Mouse (Mus musculus) embryonic facial prominence, embryonic 11.5 days (tissue): ENCODE measurements around the gene Sppl2c. TPM values are rescaled to one million over a fixed set of nuclear protein-coding genes. Genes with fewer than 3 reads are reported as not detected.
"Not testable (repeated sequence)": the region's sequence is repeated elsewhere in the genome, so short reads cannot be mapped to it uniquely, and the experiment has no call there.

Source experiments
- ATAC-seq: fragments of 200-750 bp; cut with Nextera tagmentation; replicated peaks from 2 replicates; pipeline ENCODE4 v1.8.0; 2017; ENCODE audit warnings: low read depth; ENCODE audit not compliant: insufficient number of reproducible peaks, low FRiP score, low TSS enrichment
- DNase-seq: peaks from one replicate; pipeline ENCODE4 v3.0.0-alpha.2; 2015; ENCODE audit warnings: low spot score
- H3K27ac ChIP-seq: fragments of 300-500 bp; sonication (generic); replicated peaks from 2 replicates; pipeline ENCODE4 v1.5.1; 2014; ENCODE audit warnings: mild to moderate bottlenecking, low read depth, low read length, control low read depth
- H3K27me3 ChIP-seq: fragments of 300-500 bp; sonication (generic); 2 replicates; pipeline ENCODE4 v1.6.1; 2014; ENCODE audit warnings: mild to moderate bottlenecking, low read length, moderate library complexity, mixed read lengths; ENCODE audit not compliant: control insufficient read depth, insufficient read depth
- H3K36me3 ChIP-seq: fragments of 300-500 bp; sonication (generic); replicated peaks from 2 replicates; pipeline ENCODE4 v1.6.1; 2014; ENCODE audit warnings: low read depth, mild to moderate bottlenecking, low read length, moderate library complexity, mixed read lengths; ENCODE audit not compliant: control insufficient read depth, insufficient read depth
- H3K4me1 ChIP-seq: fragments of 300-500 bp; sonication (generic); 2 replicates; pipeline ENCODE4 v1.6.1; 2014; ENCODE audit warnings: low read length, mixed read lengths; ENCODE audit not compliant: control insufficient read depth, insufficient read depth
- H3K4me2 ChIP-seq: fragments of 300-500 bp; sonication (generic); 2 replicates; pipeline ENCODE4 v1.6.1; 2014; ENCODE audit warnings: low read depth, mild to moderate bottlenecking, control low read depth, low read length, moderate library complexity
- H3K4me3 ChIP-seq: fragments of 300-500 bp; sonication (generic); 2 replicates; pipeline ENCODE4 v1.5.1; 2014; ENCODE audit warnings: low read depth, low read length, control low read depth
- H3K9ac ChIP-seq: fragments of 300-500 bp; sonication (generic); replicated peaks from 2 replicates; pipeline ENCODE4 v1.6.1; 2014; ENCODE audit warnings: mild to moderate bottlenecking, control low read depth, low read length
- H3K9me3 ChIP-seq: fragments of 300-500 bp; sonication (generic); replicated peaks from 2 replicates; pipeline ENCODE4 v1.6.1; 2016; ENCODE audit warnings: mild to moderate bottlenecking, low read length, inconsistent platforms, mixed read lengths; ENCODE audit not compliant: control insufficient read depth
- WGBS: fragments of 180-500 bp; shearing (Covaris S2); extraction: QIAGEN DNeasy Blood & Tissue Kit; methylation state at CpG from one replicate; pipeline ENCODE4 v1.1.7; 2014; 5-methylcytosine and 5-hydroxymethylcytosine counted together
- polyA plus RNA-seq: library from polyadenylated mRNA; unstranded; fragments of >200 nt; fragmentation: Nextera tagmentation; extraction: Ambion mirVana; gene quantifications from 2 replicates; pipeline ENCODE4 v1.2.1, GENCODE M21; 2014

Gene Sppl2c
- polyA plus RNA-seq, 1 experiment from 2014 or later: not detected

DNA sequence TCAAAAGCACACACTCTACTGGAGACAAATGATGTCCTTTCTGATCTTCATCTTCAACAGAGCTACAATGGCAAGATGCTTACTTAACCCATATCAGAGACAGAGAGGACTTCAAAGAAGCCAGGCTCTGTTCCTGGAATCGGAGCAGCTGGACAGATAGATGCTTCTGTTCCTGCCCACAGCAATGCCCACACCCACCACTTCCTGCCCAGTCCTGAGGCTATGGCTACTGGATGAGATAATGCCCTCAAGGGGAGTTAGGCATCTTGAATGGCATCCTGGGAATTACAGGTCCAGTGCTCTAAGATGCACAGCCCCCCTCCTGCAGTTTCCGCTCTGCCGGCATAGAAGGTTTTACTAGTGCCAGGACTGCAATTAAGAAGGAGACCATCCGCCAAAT, 20.4 kb downstream of the Sppl2c start:
- Histone ChIP-seq H3K9ac (no peak overlapping the region), H3K36me3 (no peaks in the 10 kb centered on the region), H3K27me3 (no peaks in the 10 kb centered on the region), H3K9me3 (no peaks in the 10 kb centered on the region), H3K27ac (no peak overlapping the region), H3K4me2 (no peak overlapping the region), H3K4me3 (no peak overlapping the region), H3K4me1 (no peaks in the 10 kb centered on the region)
- ATAC-seq (no peak), DNase-seq (no peak)
- 81% methylated on average over 4 of the region's 4 CpGs for WGBS

DNA sequence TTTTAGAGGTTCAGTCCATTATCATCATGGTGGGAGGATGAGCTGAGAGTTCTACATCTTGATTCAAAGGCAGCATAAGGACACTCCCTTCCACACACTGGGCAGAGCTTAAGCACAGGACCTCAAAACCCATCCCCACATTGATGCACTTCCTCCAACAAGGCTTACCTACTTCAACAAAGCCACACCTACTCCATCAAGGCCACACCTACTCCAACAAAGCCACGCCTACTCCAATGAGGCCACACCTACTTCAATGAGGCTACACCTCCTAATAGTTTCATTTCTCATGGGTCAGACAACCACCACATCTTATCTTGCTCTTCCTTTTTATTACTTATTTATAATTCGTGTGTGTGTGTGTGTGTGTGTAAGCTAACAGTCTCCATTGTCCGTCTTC, 22.9 kb downstream of the Sppl2c start:
- H3K36me3 ChIP-seq: no peaks in the 10 kb centered on the region
- no peak overlapping the region for H3K27ac ChIP-seq
- no peak overlapping the region for H3K4me3 ChIP-seq
- WGBS: 76% methylated on average over 3 of the region's 3 CpGs
- no peaks in the 10 kb centered on the region for H3K27me3 ChIP-seq
- no peaks in the 10 kb centered on the region for H3K4me1 ChIP-seq
- H3K9me3 ChIP-seq: no peaks in the 10 kb centered on the region
- H3K4me2 ChIP-seq: no peak overlapping the region
- DNase-seq (no peak), ATAC-seq (no peak)
- no peak overlapping the region for H3K9ac ChIP-seq

DNA sequence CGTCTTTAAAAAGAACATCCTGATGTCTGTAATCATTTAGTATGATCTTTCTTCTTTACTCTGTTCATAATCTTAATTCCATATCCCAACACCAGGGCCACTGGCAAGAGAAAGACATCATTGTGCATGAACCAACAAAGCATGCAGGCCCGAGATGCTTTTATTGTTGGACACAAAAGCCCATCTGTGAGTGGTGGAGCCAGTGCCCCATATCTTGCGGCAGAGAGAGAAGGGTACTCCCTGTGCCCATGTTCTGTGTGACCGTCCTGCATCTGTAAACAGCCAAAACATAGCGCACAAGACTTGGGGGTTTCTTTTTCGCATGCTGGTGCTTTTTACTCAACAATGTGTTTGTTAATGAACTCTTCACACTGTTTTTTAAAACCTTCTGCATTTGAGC, 25.1 kb downstream of the Sppl2c start:
- ATAC-seq (no peak), DNase-seq (no peak)
- Histone ChIP-seq H3K4me2 (no peak overlapping the region), H3K9me3 (no peaks in the 10 kb centered on the region), H3K27ac (no peak overlapping the region), H3K36me3 (no peaks in the 10 kb centered on the region), H3K27me3 (no peaks in the 10 kb centered on the region), H3K4me3 (no peak overlapping the region), H3K9ac (no peak overlapping the region), H3K4me1 (no peaks in the 10 kb centered on the region)
- 84% methylated on average over 6 of the region's 6 CpGs for WGBS

- not testable (repeated sequence) for DNase-seq, H3K4me1 ChIP-seq, H3K9ac ChIP-seq, H3K27ac ChIP-seq, ATAC-seq, H3K4me3 ChIP-seq, H3K9me3 ChIP-seq, H3K4me2 ChIP-seq, H3K27me3 ChIP-seq, H3K36me3 ChIP-seq
- WGBS: 96% methylated on average over 5 of the region's 5 CpGs
These were observed 28.0 kb downstream of the Sppl2c start for GRCm38 (mm10) chr11:104214128-104214527.

DNA sequence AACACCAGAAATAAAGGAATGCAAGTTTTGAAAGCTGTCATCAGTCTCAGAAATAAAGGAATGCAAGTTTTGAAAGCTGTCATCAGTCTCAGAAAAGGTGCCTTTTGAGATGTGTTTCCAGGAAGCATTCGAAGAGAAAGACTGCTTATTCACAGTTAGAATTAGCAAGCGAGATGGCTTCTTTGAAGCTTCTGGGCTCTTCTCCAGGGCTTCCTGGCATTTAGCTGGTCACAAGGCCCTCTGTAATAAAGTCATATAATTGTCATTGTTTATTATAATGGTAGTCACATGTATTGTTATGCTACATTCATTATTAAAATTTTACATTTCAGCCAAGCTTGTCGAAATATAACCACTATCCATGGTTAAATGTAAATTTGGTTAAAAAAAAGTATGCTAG, 31.9 kb downstream of the Sppl2c start:
- no peaks in the 10 kb centered on the region for H3K36me3 ChIP-seq
- no peak for ATAC-seq
- H3K4me2 ChIP-seq: no peak overlapping the region
- no peak for DNase-seq
- 75% methylated on average over 3 of the region's 3 CpGs for WGBS
- no peaks in the 10 kb centered on the region for H3K27me3 ChIP-seq
- no peak overlapping the region for H3K27ac ChIP-seq
- no peak overlapping the region for H3K4me3 ChIP-seq
- H3K4me1 ChIP-seq: no peaks in the 10 kb centered on the region
- no peaks in the 10 kb centered on the region for H3K9me3 ChIP-seq
- no peak overlapping the region for H3K9ac ChIP-seq

DNA sequence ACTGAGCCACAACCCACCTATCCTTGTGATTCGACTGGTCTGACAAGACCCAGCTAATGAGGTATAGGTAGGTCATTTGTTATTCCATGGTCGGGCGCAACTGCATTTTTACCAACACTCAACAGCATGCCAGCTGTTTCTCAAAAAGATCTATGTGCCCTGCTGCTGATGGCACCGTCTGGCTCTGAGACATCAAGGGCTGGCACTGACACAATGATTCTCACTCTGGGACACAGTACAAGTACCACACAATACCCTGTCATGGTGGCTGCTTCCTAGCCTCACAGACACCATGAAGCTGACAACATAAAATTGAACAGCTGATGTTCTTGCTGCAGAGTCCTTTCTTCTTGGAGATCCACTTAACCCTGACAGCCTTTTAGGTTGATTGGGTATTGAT, 34.2 kb downstream of the Sppl2c start:
- H3K9me3 ChIP-seq: no peaks in the 10 kb centered on the region
- no peaks in the 10 kb centered on the region for H3K27me3 ChIP-seq
- H3K36me3 ChIP-seq: no peaks in the 10 kb centered on the region
- H3K4me1 ChIP-seq: no peaks in the 10 kb centered on the region
- no peak overlapping the region for H3K9ac ChIP-seq
- H3K4me3 ChIP-seq: no peak overlapping the region
- ATAC-seq: no peak
- no peak for DNase-seq
- no peak overlapping the region for H3K27ac ChIP-seq
- WGBS: 85% methylated on average over 4 of the region's 4 CpGs
- no peak overlapping the region for H3K4me2 ChIP-seq

- H3K27ac ChIP-seq: no peak overlapping the region
- DNase-seq (no peak), ATAC-seq (no peak; the same call in 1 of the 2 replicates)
- H3K9ac ChIP-seq: no peak overlapping the region
- WGBS: 75% methylated on average over 5 of the region's 5 CpGs
- no peaks in the 10 kb centered on the region for H3K27me3 ChIP-seq
- H3K4me3 ChIP-seq: no peak overlapping the region
- no peaks in the 10 kb centered on the region for H3K9me3 ChIP-seq
- no peak overlapping the region for H3K4me2 ChIP-seq
- no peaks in the 10 kb centered on the region for H3K4me1 ChIP-seq
- H3K36me3 ChIP-seq: no peaks in the 10 kb centered on the region
These were observed 35.6 kb downstream of the Sppl2c start for GRCm38 (mm10) chr11:104221751-104222150.

DNA sequence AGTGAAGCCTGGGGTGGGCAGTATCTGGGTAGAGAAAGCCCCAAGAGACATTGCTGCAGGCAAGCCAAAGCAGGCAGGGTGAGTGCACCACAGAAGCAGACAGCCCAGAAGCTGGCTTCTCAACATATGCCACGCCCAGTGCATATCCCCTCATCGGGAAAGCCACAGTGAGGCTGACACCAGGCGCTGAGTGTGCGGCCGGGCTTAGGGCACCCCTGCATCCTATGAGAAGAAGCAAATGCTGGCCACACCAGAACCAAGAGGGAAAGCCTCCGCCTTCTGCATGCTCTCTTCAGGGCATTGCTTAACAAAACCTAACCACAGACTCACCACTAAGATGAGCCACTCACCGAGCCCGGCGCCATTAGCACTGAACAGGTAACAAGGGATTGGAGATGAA, 37.2 kb downstream of the Sppl2c start:
- DNase-seq (no peak), ATAC-seq (no peak)
- Histone ChIP-seq H3K9ac (no peak overlapping the region), H3K27ac (no peak overlapping the region), H3K4me3 (no peak overlapping the region), H3K36me3 (no peaks in the 10 kb centered on the region), H3K27me3 (no peaks in the 10 kb centered on the region), H3K9me3 (no peaks in the 10 kb centered on the region), H3K4me2 (no peak overlapping the region), H3K4me1 (no peaks in the 10 kb centered on the region)
- WGBS: 81% methylated on average over 9 of the region's 9 CpGs
